Mouse (Mus musculus) stomach, postnatal 0 days (tissue): ENCODE results near the gene Cenpl.

Experiments
- CTCF ChIP-seq: IDR thresholded peaks from 2 replicates; pipeline ENCODE4 v1.5.1; 2016; ENCODE audit warnings: antibody characterized with exemption, low read depth, mild to moderate bottlenecking, moderate library complexity
- EP300 ChIP-seq: optimal IDR thresholded peaks from 2 replicates; pipeline ENCODE3; 2016; ENCODE audit warnings: antibody characterized with exemption

DNA sequence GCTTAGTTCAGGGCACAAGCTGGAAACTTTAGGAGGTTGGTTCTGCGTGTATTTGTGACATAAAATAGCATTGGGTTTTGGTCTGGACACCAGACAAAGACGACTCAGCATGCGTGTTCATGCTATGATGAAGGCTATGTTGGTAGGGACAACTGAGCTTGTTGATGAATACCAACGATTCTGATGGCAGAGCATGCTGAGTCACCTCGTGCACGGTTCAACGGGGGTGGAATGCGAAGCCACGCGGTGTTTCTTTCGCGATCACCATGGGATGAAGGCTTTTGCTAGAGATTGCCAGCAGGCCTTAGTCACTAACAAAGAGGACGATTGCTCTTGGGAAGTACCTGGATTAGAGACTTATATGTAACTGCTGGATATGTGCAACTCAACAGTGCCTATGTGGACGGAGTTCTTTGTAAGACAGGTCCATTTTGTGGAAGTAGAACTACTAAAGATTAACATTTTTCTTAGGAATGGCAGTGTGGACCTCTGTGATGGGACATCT is 35.2 kb upstream of the Cenpl start:
- TF ChIP-seq EP300 = no peak
- no peak for TF ChIP-seq CTCF
